ENCODE assay signal across 14 mouse cellular contexts in the genomic region with DNA sequence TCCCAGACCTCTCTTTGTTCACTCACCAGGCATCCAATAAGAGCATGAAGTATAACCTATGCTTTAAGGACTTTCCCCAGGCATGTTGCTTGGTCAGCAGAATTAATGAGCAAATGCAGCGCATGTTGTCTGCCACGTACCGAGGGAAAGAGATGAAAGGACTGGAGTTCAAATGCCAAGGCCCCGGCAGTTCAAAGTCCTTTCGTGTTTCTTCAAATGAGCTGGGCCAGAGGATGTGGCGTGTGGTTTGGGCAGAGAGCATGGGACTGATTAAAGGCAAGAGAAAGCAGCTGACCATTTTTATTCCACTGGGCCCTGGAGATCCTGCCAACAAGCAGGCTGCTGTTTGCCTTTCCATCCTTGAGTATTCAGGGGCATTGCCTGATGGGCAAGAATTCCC.
DNase-seq lines count a peak whose midpoint lies in the region; ATAC-seq and TF ChIP-seq lines count a peak whose summit lies in the region.
"Had no signal": no experiment of that assay in that cellular context is flagged by ENCODE, and none has a peak within 500 bp of the region (broad histone marks: within the 10 kb centered on the region; RNA-seq: fewer than 3 reads in every experiment).

No protein-coding gene starts in this region.

- H3K9ac ChIP-seq in hindbrain, postnatal 0 days (replicated peaks; ENCODE audit: low read length), result no peak overlapping the region
- H3K9ac ChIP-seq in limb, embryonic 11.5 days (ENCODE audit: low read length), result 0 out of 2 replicates have a peak overlapping the region, but pooled peaks have one; percentile 4
- H3K9ac ChIP-seq: embryonic facial prominence, embryonic 12.5 days; hindbrain, embryonic 13.5 days; lung, embryonic 15.5 days had no signal

- H3K4me3 ChIP-seq in hindbrain, embryonic 10.5 days, result no peak overlapping the region
- no peak overlapping the region for H3K4me3 ChIP-seq in hindbrain, postnatal 0 days (ENCODE audit: low read length)
- no peak overlapping the region for H3K4me3 ChIP-seq in limb, embryonic 11.5 days (ENCODE audit: low read depth, low read length)
- H3K4me3 ChIP-seq: embryonic facial prominence, embryonic 12.5 days; hindbrain, embryonic 13.5 days; lung, embryonic 15.5 days; myocyte had no signal

- no peak overlapping the region for H3K4me2 ChIP-seq in hindbrain, postnatal 0 days (ENCODE audit: low read depth, low read length)
- H3K4me2 ChIP-seq in limb, embryonic 11.5 days (ENCODE audit: low read depth, severe bottlenecking), result no peak overlapping the region
- H3K4me2 ChIP-seq: embryonic facial prominence, embryonic 12.5 days; hindbrain, embryonic 13.5 days; lung, embryonic 15.5 days had no signal

- no peaks in the 10 kb centered on the region for H3K9me3 ChIP-seq in hindbrain, embryonic 10.5 days
- no peaks in the 10 kb centered on the region for H3K9me3 ChIP-seq in hindbrain, postnatal 0 days (ENCODE audit: low read length)
- no peaks in the 10 kb centered on the region for H3K9me3 ChIP-seq in limb, embryonic 11.5 days (ENCODE audit: control insufficient read depth, low read length)
- H3K9me3 ChIP-seq: embryonic facial prominence, embryonic 12.5 days; hindbrain, embryonic 13.5 days; lung, embryonic 15.5 days had no signal

- no peak for ATAC-seq in hindbrain, postnatal 0 days
- ATAC-seq in limb, embryonic 11.5 days (ENCODE audit: insufficient number of reproducible peaks, low FRiP score, low TSS enrichment, low read depth), result no peak
- ATAC-seq: CD4-positive, CD25-positive, alpha-beta regulatory T cell, adult 4 months had no signal

- intact Hi-C loops in left cerebral cortex, postnatal 25 days (cut with DNase I), result no loop called here

- 59% methylated on average over 6 of the region's 6 CpGs for WGBS in hindbrain, embryonic 10.5 days
- WGBS in hindbrain, postnatal 0 days, result 43% methylated on average over 6 of the region's 6 CpGs
- 6% methylated on average over 6 of the region's 6 CpGs for WGBS in limb, embryonic 11.5 days

- H3K4me1 ChIP-seq in hindbrain, embryonic 10.5 days (replicated peaks), result peaks cover 10% of the 10 kb centered on the region
- H3K4me1 ChIP-seq in hindbrain, postnatal 0 days (ENCODE audit: insufficient read depth, low read length), result no peaks in the 10 kb centered on the region; the same call in 1 of the 2 replicates
- peaks cover 8% of the 10 kb centered on the region; the same call in 1 of the 2 replicates for H3K4me1 ChIP-seq in limb, embryonic 11.5 days (ENCODE audit: control insufficient read depth, insufficient read depth, low read length)

- no peak for TF ChIP-seq CTCF in hindbrain, postnatal 0 days (IDR thresholded peaks at IDR 0.05; ENCODE audit: low read depth)

- H3K27me3 ChIP-seq in hindbrain, embryonic 10.5 days (ENCODE audit: insufficient read depth, poor library complexity, severe bottlenecking), result no peaks in the 10 kb centered on the region
- no peaks in the 10 kb centered on the region for H3K27me3 ChIP-seq in hindbrain, postnatal 0 days (ENCODE audit: insufficient read depth, low read length)
- no peaks in the 10 kb centered on the region for H3K27me3 ChIP-seq in limb, embryonic 11.5 days (ENCODE audit: control insufficient read depth, insufficient read depth, low read length)
- H3K27me3 ChIP-seq: embryonic facial prominence, embryonic 12.5 days; hindbrain, embryonic 13.5 days; lung, embryonic 15.5 days had no signal

- peak overlapping the region; percentile 29; the same call in 1 of the 2 replicates for H3K27ac ChIP-seq in hindbrain, embryonic 10.5 days
- H3K27ac ChIP-seq in hindbrain, postnatal 0 days, result no peak overlapping the region
- peak overlapping the region; percentile 51; the same call in 1 of the 2 replicates for H3K27ac ChIP-seq in limb, embryonic 11.5 days (replicated peaks; ENCODE audit: low read depth, low read length)
- H3K27ac ChIP-seq: embryonic facial prominence, embryonic 12.5 days; hindbrain, embryonic 13.5 days; lung, embryonic 15.5 days had no signal

- peak; percentile 35 for DNase-seq in hindbrain, embryonic 10.5 days (ENCODE audit: low spot score)
- no peak for DNase-seq in hindbrain, postnatal 0 days (ENCODE audit: low spot score)
- DNase-seq in adrenal gland, postnatal 10 days, result peak; percentile 47
- DNase-seq in forelimb bud, embryonic 11.5 days (ENCODE audit: low read depth, low spot score), result peak; percentile 57
- peak; percentile 54 for DNase-seq in limb, embryonic 11.5 days (ENCODE audit: low spot score)
- DNase-seq in right cerebral cortex, postnatal 4 days, result no peak
- no peak for DNase-seq in left cerebral cortex, postnatal 25 days (ENCODE audit: low spot score in 2 of 2)
- DNase-seq in spleen, adult 12 weeks (ENCODE audit: low spot score), result no peak
- DNase-seq: thymus, adult 2 months had no signal

- no peaks in the 10 kb centered on the region for H3K36me3 ChIP-seq in hindbrain, embryonic 10.5 days
- no peaks in the 10 kb centered on the region for H3K36me3 ChIP-seq in hindbrain, postnatal 0 days (ENCODE audit: insufficient read depth, low read length)
- H3K36me3 ChIP-seq in limb, embryonic 11.5 days (ENCODE audit: control insufficient read depth, insufficient read depth, low read length), result no peaks in the 10 kb centered on the region
- H3K36me3 ChIP-seq: embryonic facial prominence, embryonic 12.5 days; hindbrain, embryonic 13.5 days; lung, embryonic 15.5 days had no signal

Comparison
In these comparisons a context has a peak if more than half of its experiments do, and no peak if none do; other contexts are left out.
1. DNase-seq: peak in hindbrain, embryonic 10.5 days (single experiment), adrenal gland, postnatal 10 days (single experiment), forelimb bud, embryonic 11.5 days (single experiment) and limb, embryonic 11.5 days (single experiment); none in hindbrain, postnatal 0 days (single experiment), right cerebral cortex, postnatal 4 days (single experiment), left cerebral cortex, postnatal 25 days (0 of 2) and spleen, adult 12 weeks (single experiment).